Mouse (Mus musculus) megakaryocyte, adult 5-6 weeks (primary cell): ENCODE results near the gene H2afv. TPM values are rescaled to one million over a fixed set of nuclear protein-coding genes. Genes with fewer than 3 reads are reported as not detected.
"Not testable (repeated sequence)": the region's sequence is repeated elsewhere in the genome, so short reads cannot be mapped to it uniquely, and the experiment has no call there.

Experiments
- ATAC-seq: 2 replicates; pipeline ENCODE4 v1.8.0; 2016; ENCODE audit warnings: mild to moderate bottlenecking, inconsistent platforms; ENCODE audit not compliant: poor library complexity, severe bottlenecking
- total RNA-seq, 2 experiments: library from RNA; stranded (forward) in 1 of 2; stranded (reverse) in 1 of 2; fragments of 153-499, 151-499 nt in 1 of 2; fragments of 221-1000, 200-1000 nt in 1 of 2; gene quantifications; 2 replicates each; pipeline versions ENCODE4 v1.2.3 to v1.2.4; 2015 to 2017

Gene H2afv
- total RNA-seq, 2 experiments from 2014 or later, result 173 to 240 TPM

DNA sequence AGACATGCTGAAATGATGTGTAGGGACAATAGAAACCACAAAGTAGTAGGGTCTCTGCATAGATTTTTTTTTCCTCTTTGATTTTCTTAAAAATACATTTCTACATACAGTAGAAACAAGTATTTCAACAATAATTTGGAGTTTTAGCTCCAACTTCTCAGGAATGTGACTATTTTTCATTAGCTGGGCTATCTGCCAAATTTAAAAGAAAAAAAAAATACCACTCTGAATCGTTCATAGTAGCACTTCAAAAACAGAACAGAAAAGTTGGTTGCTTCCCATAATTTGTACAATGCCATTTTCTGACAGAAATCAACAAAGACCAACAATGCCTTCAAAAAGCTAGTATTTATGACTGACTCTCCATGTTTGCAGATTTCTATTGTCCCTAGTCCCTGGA is 27.2 kb upstream of the H2afv start:
- no peak for ATAC-seq

DNA sequence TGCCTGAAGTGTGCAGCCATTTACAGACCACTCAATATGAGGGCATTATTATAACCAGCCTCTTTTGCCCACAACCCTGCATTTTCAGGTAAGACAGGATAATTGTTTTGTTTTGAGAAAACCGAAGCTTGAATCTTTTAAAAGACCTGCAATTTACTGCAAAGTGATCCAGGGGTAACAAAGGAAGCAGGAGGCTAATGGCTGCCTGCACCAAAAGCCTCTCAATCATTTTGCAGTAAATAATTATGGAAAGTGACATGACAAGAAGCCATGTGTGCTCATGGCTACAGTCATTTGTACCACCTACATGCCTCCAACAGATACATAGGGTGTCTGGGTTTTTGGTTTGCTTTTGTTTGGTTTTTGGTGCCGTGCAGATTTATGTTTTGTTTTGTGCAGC is 26.8 kb upstream of the H2afv start:
- no peak for ATAC-seq

GRCm38 (mm10) chr11:6468541-6468940 is 24.3 kb upstream of the H2afv start:
- ATAC-seq, result no peak

DNA sequence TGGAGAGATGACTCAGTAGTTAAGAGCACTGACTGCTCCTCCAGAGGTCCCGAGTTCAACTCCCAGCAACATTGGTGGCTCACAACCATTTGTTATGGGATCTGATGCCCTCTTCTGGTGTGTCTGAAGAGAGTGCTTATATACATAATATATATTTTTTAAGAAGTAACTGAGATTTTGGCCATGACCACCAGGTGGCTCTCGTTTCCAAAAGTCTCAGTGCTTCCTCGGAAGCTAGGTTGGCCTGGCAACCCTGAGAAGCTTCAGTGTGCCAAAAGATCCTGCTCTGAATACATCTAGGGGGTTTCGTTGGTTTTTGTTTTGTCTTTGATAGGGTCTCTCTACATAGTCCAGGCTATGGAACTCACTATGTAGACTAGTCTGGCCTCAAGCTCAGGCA is 20.9 kb upstream of the H2afv start:
- ATAC-seq, result peak; percentile 82

DNA sequence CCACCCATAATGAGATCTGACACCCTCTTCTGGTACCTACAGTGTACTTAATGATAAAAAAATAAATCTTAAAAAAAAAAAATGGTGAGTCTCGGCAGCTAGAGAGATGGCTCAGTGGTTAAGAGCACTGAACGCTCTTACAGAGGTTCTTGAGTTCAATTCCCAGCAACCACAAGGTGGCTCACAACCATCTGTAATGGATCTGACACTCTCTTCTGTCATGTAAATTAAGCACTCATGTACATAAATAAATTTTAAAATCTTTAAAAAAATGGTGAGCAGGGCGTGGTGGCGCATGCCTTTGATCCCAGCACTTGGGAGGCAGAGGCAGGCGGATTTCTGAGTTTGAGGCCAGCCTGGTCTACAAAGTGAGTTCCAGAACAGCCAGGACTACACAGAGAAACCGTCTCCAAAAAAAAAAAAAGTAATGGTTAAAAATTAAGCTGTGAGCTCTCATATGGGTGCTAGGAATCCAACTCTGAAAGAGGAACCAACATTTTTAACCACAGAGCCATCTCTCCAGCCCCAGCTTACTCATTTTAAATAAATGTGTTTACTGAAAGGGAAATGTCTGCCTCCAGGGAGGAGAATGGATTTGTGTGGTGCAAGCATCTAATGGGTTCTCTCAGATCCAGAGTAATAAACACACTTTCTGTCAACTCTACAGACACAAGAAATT is 19.1 kb upstream of the H2afv start:
- ATAC-seq, result 0 out of 2 replicates have a peak, but pooled peaks have one; percentile 49

GRCm38 (mm10) chr11:6456083-6456482 is 11.8 kb upstream of the H2afv start:
- no peak for ATAC-seq

GRCm38 (mm10) chr11:6448155-6448554 is 3.9 kb upstream of the H2afv start:
- ATAC-seq, result not testable (repeated sequence)

GRCm38 (mm10) chr11:6447493-6447892 is 3.2 kb upstream of the H2afv start:
- no peak for ATAC-seq

GRCm38 (mm10) chr11:6445951-6446350 is 1.7 kb upstream of the H2afv start:
- ATAC-seq, result no peak

- ATAC-seq, result no peak
These were observed 1.2 kb upstream of the H2afv start for GRCm38 (mm10) chr11:6445441-6445840.

DNA sequence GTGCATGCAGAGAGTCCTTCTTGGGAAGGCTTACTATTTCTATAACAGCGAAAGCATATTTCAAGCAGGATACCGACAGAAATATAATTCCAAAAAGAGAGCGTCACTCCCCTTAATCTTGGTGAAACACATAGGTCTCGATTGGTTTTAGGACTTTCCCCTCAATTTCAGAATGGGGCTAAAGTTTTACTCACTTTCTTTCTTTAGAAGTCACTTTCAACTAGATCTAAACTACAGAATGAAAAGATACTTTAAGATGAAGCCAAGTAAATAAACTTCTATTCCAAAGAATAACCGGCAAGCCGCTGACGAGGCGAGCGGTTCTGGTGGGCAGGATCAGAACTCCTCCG is 541 bp downstream of the H2afv start:
- ATAC-seq, result no peak

GRCm38 (mm10) chr11:6443102-6443501 is 1.1 kb downstream of the H2afv start:
- ATAC-seq, result no peak

GRCm38 (mm10) chr11:6442566-6442965 is 1.7 kb downstream of the H2afv start:
- no peak for ATAC-seq

- no peak for ATAC-seq
These were observed 4.1 kb downstream of the H2afv start for GRCm38 (mm10) chr11:6440171-6440570.

- no peak for ATAC-seq
These were observed 6.6 kb downstream of the H2afv start for GRCm38 (mm10) chr11:6437667-6438066.

GRCm38 (mm10) chr11:6436442-6436841 is 7.8 kb downstream of the H2afv start:
- ATAC-seq, result peak; percentile 82

DNA sequence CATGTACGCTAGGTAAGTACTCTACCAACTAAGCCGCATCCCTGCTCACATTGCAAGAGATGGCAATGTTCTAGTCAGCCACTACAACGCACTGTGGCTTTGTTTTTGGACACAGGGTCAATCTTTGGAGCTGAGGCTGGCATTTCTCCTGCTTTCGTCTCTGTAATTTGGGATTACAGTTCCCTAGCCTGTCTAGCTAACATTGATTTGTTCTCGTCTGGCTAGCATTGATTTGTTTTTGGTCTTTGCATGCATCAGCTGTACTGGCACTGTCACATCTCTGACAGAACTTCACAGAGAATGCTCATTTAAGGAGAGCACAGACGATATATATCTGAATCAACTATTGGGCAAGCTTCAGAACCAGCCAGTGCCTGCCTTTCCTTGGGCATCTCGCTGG is 14.1 kb downstream of the H2afv start:
- no peak for ATAC-seq

GRCm38 (mm10) chr11:6420722-6421350 is 23.4 kb downstream of the H2afv start:
- no peak for ATAC-seq

- ATAC-seq, result no peak
These were observed 23.9 kb downstream of the H2afv start for GRCm38 (mm10) chr11:6420283-6420703.

DNA sequence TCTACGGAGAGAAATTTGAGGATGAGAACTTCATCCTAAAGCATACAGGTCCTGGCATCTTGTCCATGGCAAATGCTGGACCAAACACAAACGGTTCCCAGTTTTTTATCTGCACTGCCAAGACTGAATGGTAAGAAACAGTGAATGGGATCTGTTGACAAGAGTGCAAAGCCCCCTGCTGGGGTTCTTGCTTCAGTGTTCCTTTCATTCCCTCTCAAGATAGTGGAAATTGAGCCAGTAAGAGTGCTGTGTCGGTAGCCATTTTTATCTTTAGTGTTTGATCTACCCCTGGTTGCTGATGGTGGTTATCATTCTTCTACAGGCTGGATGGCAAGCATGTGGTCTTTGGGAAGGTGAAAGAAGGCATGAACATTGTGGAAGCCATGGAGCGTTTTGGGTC is 25.1 kb downstream of the H2afv start:
- not testable (repeated sequence) for ATAC-seq

DNA sequence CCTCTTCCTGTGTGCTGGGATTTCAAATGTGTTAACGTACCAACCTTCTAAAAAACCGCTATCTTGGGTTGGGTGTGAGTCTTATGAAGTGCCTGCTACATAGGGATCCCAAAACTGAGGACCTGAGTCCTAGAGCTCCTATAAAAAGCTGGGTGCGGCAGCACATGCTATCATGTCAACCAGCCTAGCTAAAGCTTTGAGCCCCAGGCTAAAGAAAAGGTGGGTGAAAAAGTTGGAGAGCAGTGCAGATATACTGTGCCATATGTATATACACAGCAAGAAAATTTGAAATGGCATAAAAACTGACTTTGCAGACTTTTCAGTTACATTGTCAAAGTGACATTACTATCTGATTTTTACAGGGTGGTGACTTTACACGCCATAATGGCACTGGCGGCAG is 25.5 kb downstream of the H2afv start:
- ATAC-seq, result no peak

- ATAC-seq, result no peak
These were observed 26.8 kb downstream of the H2afv start for GRCm38 (mm10) chr11:6417490-6417889.

DNA sequence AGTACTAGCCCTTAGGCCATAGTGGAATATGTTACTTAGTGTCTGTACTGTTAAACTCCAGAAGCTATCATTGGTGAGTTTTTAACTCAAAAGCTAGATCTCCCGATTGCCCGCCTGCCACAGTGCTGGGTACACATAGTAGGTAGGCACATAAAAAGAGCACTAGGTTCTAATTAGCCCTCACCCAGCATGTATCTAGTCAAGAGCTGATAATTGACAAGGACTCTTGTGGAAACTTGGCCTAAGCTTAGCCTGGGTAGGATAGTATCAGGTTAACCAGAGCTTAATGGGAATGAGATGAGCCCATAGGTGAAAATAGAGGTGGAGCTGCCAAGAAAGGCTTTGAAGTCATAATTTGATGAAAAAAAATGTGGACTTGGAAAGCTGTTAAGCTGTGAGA is 27.2 kb downstream of the H2afv start:
- ATAC-seq, result no peak
